Mouse (Mus musculus) ES-E14 (cell line): ENCODE measurements around the gene Csk.

ENCODE experiments used
- CHD2 ChIP-seq: IDR thresholded peaks from 2 replicates; pipeline ENCODE4 v1.6.1; 2014; ENCODE audit warnings: mild to moderate bottlenecking, low read depth, low read length, inconsistent platforms
- HCFC1 ChIP-seq: IDR thresholded peaks from 2 replicates; pipeline ENCODE4 v1.6.1; 2012; ENCODE audit warnings: low read length, inconsistent platforms, borderline replicate concordance; ENCODE audit not compliant: insufficient read depth
- MAFK ChIP-seq: IDR thresholded peaks from 2 replicates; pipeline ENCODE4 v1.6.1; 2014; ENCODE audit warnings: mild to moderate bottlenecking, low read depth, low read length, inconsistent platforms; ENCODE audit not compliant: insufficient read depth
- ZC3H11A ChIP-seq: IDR thresholded peaks from 2 replicates; pipeline ENCODE4 v1.6.1; 2012; ENCODE audit warnings: low read depth, mild to moderate bottlenecking, inconsistent platforms, low read length, borderline replicate concordance
- ZNF384 ChIP-seq: IDR thresholded peaks from 2 replicates; pipeline ENCODE4 v1.6.1; 2012; ENCODE audit warnings: low read depth, low read length, inconsistent platforms

- no peak for TF ChIP-seq MAFK
- TF ChIP-seq ZNF384 = no peak
- TF ChIP-seq ZC3H11A = no peak
- TF ChIP-seq CHD2 = no peak
- no peak for TF ChIP-seq HCFC1
Measured at GRCm38 (mm10) chr9:57598851-57599563, 54.4 kb downstream of the Csk start.
